Comparison of ENCODE assay signal across 8 mouse cellular contexts in genomic region chr6:8178397-8178941, GRCm38 (mm10). TPM values are rescaled to one million over a fixed set of nuclear protein-coding genes. Genes with fewer than 3 reads are reported as not detected.
DNase-seq lines count a peak whose midpoint lies in the region; ATAC-seq lines count a peak whose summit lies in the region.

No protein-coding gene starts in this region.

- H3K9ac ChIP-seq in forebrain, embryonic 11.5 days (ENCODE audit: low read length): peak overlapping the region; percentile 37; the same call in 1 of the 2 replicates
- peak overlapping the region; percentile 35; the same call in 1 of the 2 replicates for H3K9ac ChIP-seq in hindbrain, embryonic 14.5 days
- H3K9ac ChIP-seq in midbrain, embryonic 12.5 days (replicated peaks): no peak overlapping the region

- 0 out of 2 replicates have a peak overlapping the region, but pooled peaks have one; percentile 6 for H3K27ac ChIP-seq in forebrain, embryonic 11.5 days (ENCODE audit: low read depth, low read length)
- H3K27ac ChIP-seq in hindbrain, embryonic 14.5 days: peak overlapping the region; percentile 73
- H3K27ac ChIP-seq in midbrain, embryonic 12.5 days (replicated peaks): peak overlapping the region; percentile 69

- peak overlapping the region; percentile 34 for H3K4me2 ChIP-seq in forebrain, embryonic 11.5 days (ENCODE audit: low read depth, low read length, severe bottlenecking)
- peak overlapping the region; percentile 39 for H3K4me2 ChIP-seq in hindbrain, embryonic 14.5 days (replicated peaks)
- H3K4me2 ChIP-seq in midbrain, embryonic 12.5 days (replicated peaks): peak overlapping the region; percentile 34

- 18% methylated on average over 10 of the region's 10 CpGs for WGBS in forebrain, embryonic 11.5 days
- WGBS in hindbrain, embryonic 14.5 days: 13% methylated on average over 10 of the region's 10 CpGs
- WGBS in midbrain, embryonic 12.5 days: 12% methylated on average over 10 of the region's 10 CpGs

- no peak overlapping the region for H3K4me3 ChIP-seq in forebrain, embryonic 11.5 days (ENCODE audit: low read depth, low read length)
- H3K4me3 ChIP-seq in hindbrain, embryonic 14.5 days (replicated peaks; ENCODE audit: low read length): peak overlapping the region; percentile 7; the same call in 1 of the 2 replicates
- H3K4me3 ChIP-seq in midbrain, embryonic 12.5 days: peak overlapping the region; percentile 16

- ATAC-seq in forebrain, embryonic 11.5 days (replicated peaks; ENCODE audit: low FRiP score): no peak
- peak; percentile 55; the same call in 1 of the 2 replicates for ATAC-seq in hindbrain, embryonic 14.5 days (ENCODE audit: low FRiP score)
- peak; percentile 77 for ATAC-seq in midbrain, embryonic 12.5 days (ENCODE audit: low FRiP score, low read depth)

- no peaks in the 10 kb centered on the region for H3K27me3 ChIP-seq in forebrain, embryonic 11.5 days (ENCODE audit: control insufficient read depth, insufficient read depth, low read length)
- no peaks in the 10 kb centered on the region for H3K27me3 ChIP-seq in hindbrain, embryonic 14.5 days (ENCODE audit: control insufficient read depth, insufficient read depth, low read length)
- H3K27me3 ChIP-seq in midbrain, embryonic 12.5 days: no peaks in the 10 kb centered on the region

- H3K4me1 ChIP-seq in forebrain, embryonic 11.5 days (replicated peaks; ENCODE audit: control insufficient read depth, insufficient read depth, low read length): peaks cover 2% of the 10 kb centered on the region; the same call in 1 of the 2 replicates
- H3K4me1 ChIP-seq in hindbrain, embryonic 14.5 days (replicated peaks; ENCODE audit: control insufficient read depth, insufficient read depth, low read length): peaks cover 9% of the 10 kb centered on the region; the same call in 1 of the 2 replicates
- peaks cover 12% of the 10 kb centered on the region for H3K4me1 ChIP-seq in midbrain, embryonic 12.5 days

- H3K36me3 ChIP-seq in forebrain, embryonic 11.5 days (ENCODE audit: control insufficient read depth, insufficient read depth, low read length): no peaks in the 10 kb centered on the region
- H3K36me3 ChIP-seq in hindbrain, embryonic 14.5 days (replicated peaks; ENCODE audit: control insufficient read depth, insufficient read depth): no peaks in the 10 kb centered on the region
- no peaks in the 10 kb centered on the region for H3K36me3 ChIP-seq in midbrain, embryonic 12.5 days

- peak; percentile 31 for DNase-seq in right cerebral cortex, postnatal 25 days
- no peak for DNase-seq in right cerebral cortex, postnatal 4 days
- DNase-seq in forebrain, embryonic 11.5 days (ENCODE audit: low spot score): no peak
- peak; percentile 68 for DNase-seq in hindbrain, embryonic 14.5 days (ENCODE audit: low spot score)
- DNase-seq in ovary, postnatal 10 days (ENCODE audit: low spot score): no peak
- no peak for DNase-seq in urinary bladder, postnatal 10 days (ENCODE audit: low spot score)
- no peak for DNase-seq in adrenal gland, adult 2 months

- no peaks in the 10 kb centered on the region for H3K9me3 ChIP-seq in forebrain, embryonic 11.5 days (ENCODE audit: control insufficient read depth, low read length)
- H3K9me3 ChIP-seq in hindbrain, embryonic 14.5 days (ENCODE audit: control insufficient read depth, low read length): no peaks in the 10 kb centered on the region
- H3K9me3 ChIP-seq in midbrain, embryonic 12.5 days: no peaks in the 10 kb centered on the region

RNA-seq across cellular contexts. Expression of gene Col28a1, which starts 13.9 kb away (rescaled TPM):
- 0.09 TPM in 1 of 2 replicates, not detected in the other for polyA plus RNA-seq in forebrain, embryonic 11.5 days (2014; fragmentation: Nextera tagmentation; extraction: Ambion mirVana)
- 0.64 and 0.94 TPM in 2 replicates for polyA plus RNA-seq in hindbrain, embryonic 14.5 days (2014; fragmentation: Nextera tagmentation; extraction: Ambion mirVana)
- 0.08 TPM in 1 of 2 replicates, not detected in the other for polyA plus RNA-seq in midbrain, embryonic 12.5 days (2016; fragmentation: Nextera tagmentation; extraction: Ambion mirVana)
- total RNA-seq in adrenal gland, adult 2 months (2021): 1 to 10 TPM in 1 of 2 experiments, under 1 TPM in 1; 0.86 to 2.0 TPM
- 0.12 TPM in 2 replicates for polyA plus RNA-seq in adrenal gland, adult 2 months (2012; rRNA removed)

RNA-seq across cellular contexts. Expression of gene Mios, which starts 30.6 kb away (rescaled TPM):
- 25.8 and 27.0 TPM in 2 replicates for polyA plus RNA-seq in forebrain, embryonic 11.5 days (2014; fragmentation: Nextera tagmentation; extraction: Ambion mirVana)
- 29.3 and 29.6 TPM in 2 replicates for polyA plus RNA-seq in hindbrain, embryonic 14.5 days (2014; fragmentation: Nextera tagmentation; extraction: Ambion mirVana)
- 27.6 and 29.0 TPM in 2 replicates for polyA plus RNA-seq in midbrain, embryonic 12.5 days (2016; fragmentation: Nextera tagmentation; extraction: Ambion mirVana)
- 10 to 100 TPM; 13.8 to 17.1 TPM for total RNA-seq in adrenal gland, adult 2 months (2021)
- polyA plus RNA-seq in adrenal gland, adult 2 months (2012; rRNA removed): 1.5 and 2.5 TPM in 2 replicates

Comparison
In these comparisons a context has a peak if more than half of its experiments do, and no peak if none do; other contexts are left out.
1. DNase-seq: peak in right cerebral cortex, postnatal 25 days (single experiment) and hindbrain, embryonic 14.5 days (single experiment); none in right cerebral cortex, postnatal 4 days (single experiment), forebrain, embryonic 11.5 days (single experiment), ovary, postnatal 10 days (single experiment), urinary bladder, postnatal 10 days (single experiment) and adrenal gland, adult 2 months (single experiment).
2. H3K27ac ChIP-seq: peak in every context shown above with its lines; median percentile 73 in hindbrain, embryonic 14.5 days; 69 in midbrain, embryonic 12.5 days; 6 in forebrain, embryonic 11.5 days.
3. Peak in every context shown above with its lines, with median percentiles within 50 percentile points of each other: H3K4me2 ChIP-seq.